Mouse (Mus musculus) liver, postnatal 0 days (tissue): ENCODE measurements around the gene Snn.

Experiments used
- CTCF ChIP-seq: sonication (generic); IDR thresholded peaks from 2 replicates; pipeline ENCODE4 v1.5.1; 2016; ENCODE audit warnings: antibody characterized with exemption, low read depth
- EP300 ChIP-seq: IDR thresholded peaks from 2 replicates; pipeline ENCODE4 v1.6.1; 2016; ENCODE audit warnings: antibody characterized with exemption, low read depth, mild to moderate bottlenecking

- peak; percentile 75 for TF ChIP-seq CTCF
- no peak for TF ChIP-seq EP300
These were observed 48.5 kb downstream of the Snn start for GRCm38 (mm10) chr16:11109198-11109740.
